Mouse (Mus musculus) forebrain, embryonic 13.5 days (tissue): ENCODE data around the gene Mdh1b. TPM values are rescaled to one million over a fixed set of nuclear protein-coding genes. Genes with fewer than 3 reads are reported as not detected.

Source experiments
- ATAC-seq: fragments of 200-750 bp; cut with Nextera tagmentation; 2 replicates; pipeline ENCODE4 v1.8.0; 2017
- H3K27ac ChIP-seq: fragments of 300-500 bp; sonication (generic); 2 replicates; pipeline ENCODE4 v1.5.1; 2015; ENCODE audit warnings: inconsistent platforms, mild to moderate bottlenecking, moderate library complexity
- H3K27me3 ChIP-seq: fragments of 300-500 bp; sonication (generic); 2 replicates; pipeline ENCODE4 v1.6.1; 2015; ENCODE audit warnings: mild to moderate bottlenecking, inconsistent platforms
- H3K36me3 ChIP-seq: fragments of 300-500 bp; sonication (generic); 2 replicates; pipeline ENCODE4 v1.6.1; 2015; ENCODE audit warnings: mild to moderate bottlenecking, inconsistent platforms; ENCODE audit not compliant: poor library complexity, severe bottlenecking
- H3K4me1 ChIP-seq: fragments of 300-500 bp; sonication (generic); 2 replicates; pipeline ENCODE4 v1.6.1; 2015; ENCODE audit warnings: inconsistent platforms
- H3K4me2 ChIP-seq: fragments of 300-500 bp; sonication (generic); 2 replicates; pipeline ENCODE4 v1.6.1; 2015; ENCODE audit warnings: inconsistent platforms, mild to moderate bottlenecking, moderate library complexity
- H3K4me3 ChIP-seq: fragments of 300-500 bp; sonication (generic); 2 replicates; pipeline ENCODE4 v1.5.1; 2015; ENCODE audit warnings: mild to moderate bottlenecking, inconsistent platforms
- H3K9ac ChIP-seq: fragments of 300-500 bp; sonication (generic); 2 replicates; pipeline ENCODE4 v1.6.1; 2015; ENCODE audit warnings: mild to moderate bottlenecking, inconsistent platforms
- H3K9me3 ChIP-seq: fragments of 300-500 bp; sonication (generic); replicated peaks from 2 replicates; pipeline ENCODE4 v1.6.1; 2016; ENCODE audit warnings: inconsistent platforms
- WGBS: fragments of 180-500 bp; shearing (Covaris S2); methylation state at CpG from one replicate; pipeline ENCODE4 v1.1.7; 2015; 5-methylcytosine and 5-hydroxymethylcytosine counted together
- polyA plus RNA-seq: library from polyadenylated mRNA; unstranded; fragments of >200 nt; fragmentation: Nextera tagmentation; extraction: Ambion mirVana; gene quantifications from 2 replicates; pipeline ENCODE4 v1.2.1, GENCODE M21; 2015

Mdh1b gene
- polyA plus RNA-seq, 1 experiment from 2014 or later: 0.22 TPM

DNA sequence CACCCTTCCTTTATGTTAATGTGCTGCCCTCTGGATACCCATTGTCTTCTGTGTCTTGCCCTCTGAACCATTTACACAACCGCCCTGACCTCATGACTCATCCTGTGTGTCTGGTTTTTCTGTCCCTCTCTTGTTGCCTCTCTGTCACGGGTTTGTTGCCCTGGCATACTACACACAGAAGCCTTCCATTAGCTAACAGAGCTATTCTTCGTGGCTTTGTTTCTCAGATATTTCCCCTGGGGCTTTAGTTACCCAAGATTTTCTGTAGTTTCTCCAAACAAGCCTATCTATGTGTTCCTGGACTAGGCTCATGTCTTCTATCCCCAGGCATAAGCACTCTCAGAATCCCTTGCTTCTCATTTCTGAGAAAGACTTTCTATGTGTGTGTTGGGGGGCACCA lies 21.2 kb downstream of the Mdh1b start:
- Histone ChIP-seq H3K27me3 (no peaks in the 10 kb centered on the region), H3K36me3 (no peaks in the 10 kb centered on the region), H3K4me2 (no peak overlapping the region), H3K9me3 (no peaks in the 10 kb centered on the region), H3K27ac (no peak overlapping the region), H3K4me3 (no peak overlapping the region), H3K4me1 (no peaks in the 10 kb centered on the region), H3K9ac (no peak overlapping the region)
- no peak for ATAC-seq
- WGBS: 85% methylated on average over 3 of the region's 3 CpGs

DNA sequence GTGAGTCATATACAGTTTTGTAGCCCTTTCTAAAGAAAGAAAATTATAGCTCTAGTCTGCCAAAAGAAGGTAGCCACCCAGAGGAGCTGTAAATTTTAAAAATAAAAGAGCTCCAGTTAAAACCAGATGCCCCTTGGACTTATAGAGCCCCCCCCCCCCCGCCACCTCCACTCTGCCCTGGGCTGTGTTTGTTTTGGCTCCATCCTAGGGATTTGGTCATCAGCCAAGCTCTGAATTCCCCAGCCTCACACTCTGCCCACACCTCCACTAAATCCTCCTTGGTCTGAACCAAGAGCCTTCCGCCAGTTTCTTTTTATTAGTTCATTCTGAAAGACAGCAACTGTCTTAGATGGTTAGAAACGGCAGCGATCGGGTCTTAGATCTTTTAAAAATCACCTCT lies 24.4 kb downstream of the Mdh1b start:
- no peak overlapping the region for H3K9ac ChIP-seq
- WGBS: 73% methylated on average over 5 of the region's 5 CpGs
- no peak for ATAC-seq

DNA sequence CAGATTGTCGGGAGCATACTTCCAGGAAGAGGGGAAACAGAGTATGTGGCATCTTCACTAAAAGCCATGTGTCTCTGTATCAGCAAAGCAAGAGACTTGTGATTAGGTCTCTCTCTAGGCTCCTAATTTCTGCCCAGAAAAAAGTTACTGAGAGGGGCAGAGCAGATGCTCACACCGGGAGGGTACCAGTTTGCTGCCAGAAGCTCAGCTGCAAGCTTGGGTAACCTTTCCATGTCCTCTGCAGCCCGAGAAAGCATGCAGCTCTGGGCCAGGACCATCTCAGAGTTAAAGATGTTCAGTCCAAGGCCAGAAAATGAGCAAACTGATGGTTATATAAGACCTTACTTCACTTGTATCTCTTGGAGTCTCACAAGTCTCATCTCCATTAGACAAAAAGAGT lies 33.3 kb downstream of the Mdh1b start:
- H3K27ac ChIP-seq: no peak overlapping the region
- WGBS: 91% methylated on average over 3 of the region's 3 CpGs
- no peak overlapping the region for H3K4me3 ChIP-seq
- no peaks in the 10 kb centered on the region for H3K36me3 ChIP-seq
- ATAC-seq: no peak
- no peaks in the 10 kb centered on the region for H3K4me1 ChIP-seq
- H3K9me3 ChIP-seq: no peaks in the 10 kb centered on the region
- no peak overlapping the region for H3K9ac ChIP-seq
- H3K27me3 ChIP-seq: no peaks in the 10 kb centered on the region
- no peak overlapping the region for H3K4me2 ChIP-seq

More for the DNA sequence above, 24.4 kb downstream of the Mdh1b start:
- no peaks in the 10 kb centered on the region for H3K27me3 ChIP-seq
- no peaks in the 10 kb centered on the region for H3K36me3 ChIP-seq
- no peak overlapping the region for H3K4me3 ChIP-seq
- H3K4me1 ChIP-seq: no peaks in the 10 kb centered on the region
- H3K27ac ChIP-seq: no peak overlapping the region
- H3K4me2 ChIP-seq: no peak overlapping the region
- no peaks in the 10 kb centered on the region for H3K9me3 ChIP-seq

DNA sequence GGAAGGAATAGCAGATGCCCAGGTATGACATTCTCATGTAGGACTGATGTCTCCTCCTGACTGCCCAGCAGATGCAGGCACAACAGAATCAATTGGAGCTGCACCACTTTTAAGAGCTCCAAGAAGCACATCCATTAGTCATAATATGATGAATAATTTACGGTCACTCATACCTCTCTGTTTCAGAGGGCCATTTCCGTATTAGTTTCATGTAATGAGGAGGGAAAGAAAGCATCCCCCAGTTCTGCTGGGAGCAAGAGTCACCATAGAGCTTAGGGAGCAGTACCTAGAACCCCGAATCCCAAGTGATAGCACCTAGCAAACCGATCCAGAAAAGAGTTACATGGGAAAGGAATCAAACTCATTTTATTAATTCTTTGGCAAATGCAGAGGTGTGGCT lies 43.3 kb downstream of the Mdh1b start, which contains the start of gene Dytn:
Dytn (minus strand) TSS at position 101 of the 400 bp plus-strand sequence.
- no peak within 1 kb of the TSS for H3K27ac ChIP-seq
- 90% methylated on average over 4 of the region's 4 CpGs for WGBS
- H3K9me3 ChIP-seq: no peaks in the 10 kb centered on the region
- no peak within 1 kb of the TSS for H3K4me2 ChIP-seq
- H3K27me3 ChIP-seq: no peaks in the 10 kb centered on the region
- no peaks in the 10 kb centered on the region for H3K4me1 ChIP-seq
- ATAC-seq: no peak
- H3K4me3 ChIP-seq: no peak within 1 kb of the TSS
- H3K36me3 ChIP-seq: no peaks in the 10 kb centered on the region
- H3K9ac ChIP-seq: no peak within 1 kb of the TSS

DNA sequence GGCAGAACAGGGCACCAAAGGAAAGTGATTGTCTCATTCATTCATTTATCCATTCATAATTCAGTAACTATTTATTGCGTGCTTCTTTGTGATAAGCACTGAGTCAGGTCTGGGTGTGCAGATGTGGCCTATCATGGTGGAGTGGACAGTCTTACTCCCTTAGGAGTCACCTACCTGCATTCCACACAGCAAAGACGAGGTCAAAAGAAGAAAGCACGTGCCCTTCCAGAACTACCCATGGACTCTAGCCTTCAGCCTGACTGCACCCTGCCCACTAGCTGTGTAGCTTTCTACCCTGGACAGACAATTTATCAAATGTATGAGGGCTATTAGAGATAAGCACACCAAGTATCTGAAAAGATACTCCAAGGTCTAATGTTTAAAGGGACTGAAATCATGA lies 54.1 kb downstream of the Mdh1b start:
- H3K27me3 ChIP-seq: no peaks in the 10 kb centered on the region
- no peak overlapping the region for H3K4me2 ChIP-seq
- H3K36me3 ChIP-seq: no peaks in the 10 kb centered on the region
- no peak overlapping the region for H3K4me3 ChIP-seq
- no peaks in the 10 kb centered on the region for H3K4me1 ChIP-seq
- ATAC-seq: no peak
- H3K9me3 ChIP-seq: no peaks in the 10 kb centered on the region
- H3K9ac ChIP-seq: no peak overlapping the region
- 87% methylated on average over 3 of the region's 3 CpGs for WGBS
- H3K27ac ChIP-seq: no peak overlapping the region

DNA sequence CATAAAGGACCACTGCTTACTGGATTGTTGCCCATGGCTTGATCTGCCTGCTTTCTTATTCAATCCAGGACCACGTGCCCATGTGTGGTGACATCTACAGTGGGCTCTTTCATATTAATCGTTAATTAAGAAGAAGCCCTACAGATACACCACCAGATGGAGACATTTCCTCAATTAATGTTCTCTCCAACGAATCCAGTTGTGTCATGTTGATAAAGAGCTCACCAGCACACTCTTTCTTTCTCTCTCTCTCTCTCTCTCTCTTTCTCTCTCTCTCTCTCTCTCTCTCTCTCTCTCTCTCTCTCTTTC lies 61.3 kb downstream of the Mdh1b start:
- no peaks in the 10 kb centered on the region for H3K36me3 ChIP-seq
- H3K4me2 ChIP-seq: peak overlapping the region; percentile 50
- no peak overlapping the region for H3K27ac ChIP-seq
- ATAC-seq: peak; percentile 91
- 0 out of 2 replicates have a peak overlapping the region, but pooled peaks have one; percentile 1 for H3K4me3 ChIP-seq
- no peaks in the 10 kb centered on the region for H3K9me3 ChIP-seq
- H3K4me1 ChIP-seq: peaks cover 18% of the 10 kb centered on the region
- WGBS: 0% methylated on average over 3 of the region's 3 CpGs
- no peaks in the 10 kb centered on the region for H3K27me3 ChIP-seq
- peak overlapping the region; percentile 2; the same call in 1 of the 2 replicates for H3K9ac ChIP-seq

DNA sequence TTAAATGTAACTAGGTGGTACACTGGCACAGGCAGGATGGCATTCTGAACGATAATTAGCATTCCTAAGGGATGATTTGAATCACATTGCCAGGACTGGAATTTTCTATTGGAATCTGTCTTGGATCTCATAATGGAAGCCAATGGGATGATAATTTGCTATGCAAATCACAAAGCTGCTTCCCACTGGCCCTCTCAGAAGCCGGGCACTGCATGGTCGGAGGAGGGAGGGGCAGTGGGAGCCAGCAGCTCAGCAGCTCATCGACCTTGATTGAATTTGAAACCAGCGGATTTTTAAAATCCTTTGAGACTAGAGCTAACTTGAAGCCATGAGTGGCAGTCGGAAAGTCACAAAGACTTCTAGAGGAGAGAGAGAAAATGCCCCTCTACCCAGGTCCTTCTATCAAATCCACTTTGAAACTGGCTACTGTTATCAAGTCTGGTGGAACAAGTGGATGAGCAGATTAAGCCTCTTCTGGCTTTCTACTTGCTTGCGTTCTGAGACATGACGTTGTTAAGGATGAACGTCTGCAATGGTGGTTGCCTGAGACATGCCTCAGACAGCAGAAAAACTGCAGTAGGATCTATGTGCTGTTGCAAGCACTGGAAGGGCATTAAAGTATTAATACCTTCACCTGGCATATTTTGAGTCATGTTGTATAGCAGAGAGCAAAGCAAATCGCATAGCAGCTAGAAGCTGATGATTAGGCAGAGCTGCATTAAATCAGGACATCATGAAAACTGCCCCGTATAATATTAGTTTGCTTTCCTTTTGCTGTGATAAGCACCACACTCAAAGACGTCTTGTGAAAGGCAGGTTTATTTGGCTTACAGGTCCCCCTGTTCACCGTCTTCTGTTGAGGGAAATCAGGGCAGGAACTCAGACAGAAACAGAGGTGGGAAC lies 61.9 kb downstream of the Mdh1b start:
- H3K36me3 ChIP-seq: no peaks in the 10 kb centered on the region
- peaks cover 18% of the 10 kb centered on the region for H3K4me1 ChIP-seq
- H3K9me3 ChIP-seq: no peaks in the 10 kb centered on the region
- peak overlapping the region; percentile 2; the same call in 1 of the 2 replicates for H3K9ac ChIP-seq
- 0 out of 2 replicates have a peak overlapping the region, but pooled peaks have one; percentile 1 for H3K4me3 ChIP-seq
- WGBS: 13% methylated on average over 13 of the region's 13 CpGs
- no peak overlapping the region; the same call in 1 of the 2 replicates for H3K27ac ChIP-seq
- H3K4me2 ChIP-seq: peak overlapping the region; percentile 50
- no peaks in the 10 kb centered on the region for H3K27me3 ChIP-seq
- peak; percentile 61 for ATAC-seq

DNA sequence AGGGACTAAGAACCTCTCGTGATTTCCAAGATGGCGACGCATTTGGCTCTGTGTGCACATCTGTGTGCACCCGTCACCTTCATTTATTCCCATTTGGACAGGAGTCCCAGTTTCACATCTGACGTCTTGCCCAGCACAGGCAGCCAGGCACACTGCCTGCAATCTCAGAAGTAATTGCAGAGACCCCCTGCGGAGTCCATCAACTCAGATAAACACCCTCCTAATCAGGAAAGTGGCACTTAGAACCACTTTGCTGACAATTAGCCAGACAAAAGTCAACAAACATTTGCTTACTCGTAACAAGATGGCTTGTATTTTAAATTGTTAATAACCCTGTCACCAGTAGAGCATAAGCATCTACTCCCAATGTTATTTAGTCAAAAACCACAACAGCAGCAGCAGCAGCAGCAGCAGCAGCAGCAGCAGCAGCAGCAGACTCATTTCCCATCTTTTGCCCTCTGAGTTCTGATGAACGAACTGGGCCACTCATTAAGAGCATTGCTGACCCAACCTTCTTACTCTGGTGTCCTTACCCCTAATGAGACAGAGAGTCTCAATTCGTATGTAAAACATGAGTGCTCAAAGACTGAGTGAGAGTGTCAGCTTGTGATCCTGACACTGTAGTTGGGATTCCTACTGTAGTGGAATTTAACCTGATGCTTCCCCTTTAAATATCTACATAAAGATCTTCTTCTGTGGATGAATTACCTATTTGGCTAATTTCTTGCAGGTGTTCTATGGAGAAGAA lies 62.7 kb downstream of the Mdh1b start:
- peak; percentile 42; the same call in 1 of the 2 replicates for ATAC-seq
- WGBS: 29% methylated on average over 9 of the region's 9 CpGs
- Histone ChIP-seq H3K9me3 (no peaks in the 10 kb centered on the region), H3K9ac (no peak overlapping the region), H3K4me2 (peak overlapping the region; percentile 50), H3K27me3 (no peaks in the 10 kb centered on the region), H3K27ac (no peak overlapping the region; the same call in 1 of the 2 replicates), H3K4me1 (peaks cover 18% of the 10 kb centered on the region), H3K36me3 (no peaks in the 10 kb centered on the region), H3K4me3 (no peak overlapping the region)

DNA sequence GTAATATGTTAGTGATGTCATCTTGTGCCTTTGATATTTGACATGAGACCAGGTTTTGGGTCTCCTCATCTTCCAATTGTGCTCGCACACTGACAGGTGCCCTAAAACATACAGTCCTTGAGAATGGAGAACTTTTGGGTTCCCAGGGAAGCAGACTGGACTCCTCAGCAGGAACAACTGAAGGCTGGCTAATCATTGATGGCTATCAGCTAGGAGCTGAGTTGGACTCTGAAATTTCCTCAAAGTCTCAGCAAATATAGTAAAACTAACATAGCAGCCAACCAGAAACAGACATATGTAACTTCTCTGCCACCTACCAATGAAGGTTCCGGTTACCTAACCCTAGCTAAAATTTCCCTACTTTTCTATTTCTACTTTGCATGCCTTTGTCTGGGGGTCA lies 64.0 kb downstream of the Mdh1b start:
- no peak overlapping the region for H3K27ac ChIP-seq
- H3K4me2 ChIP-seq: no peak overlapping the region
- 91% methylated on average over 2 of the region's 2 CpGs for WGBS
- H3K4me3 ChIP-seq: no peak overlapping the region
- H3K27me3 ChIP-seq: no peaks in the 10 kb centered on the region
- H3K9me3 ChIP-seq: no peaks in the 10 kb centered on the region
- ATAC-seq: no peak
- no peak overlapping the region for H3K9ac ChIP-seq
- peaks cover 18% of the 10 kb centered on the region for H3K4me1 ChIP-seq
- no peaks in the 10 kb centered on the region for H3K36me3 ChIP-seq

DNA sequence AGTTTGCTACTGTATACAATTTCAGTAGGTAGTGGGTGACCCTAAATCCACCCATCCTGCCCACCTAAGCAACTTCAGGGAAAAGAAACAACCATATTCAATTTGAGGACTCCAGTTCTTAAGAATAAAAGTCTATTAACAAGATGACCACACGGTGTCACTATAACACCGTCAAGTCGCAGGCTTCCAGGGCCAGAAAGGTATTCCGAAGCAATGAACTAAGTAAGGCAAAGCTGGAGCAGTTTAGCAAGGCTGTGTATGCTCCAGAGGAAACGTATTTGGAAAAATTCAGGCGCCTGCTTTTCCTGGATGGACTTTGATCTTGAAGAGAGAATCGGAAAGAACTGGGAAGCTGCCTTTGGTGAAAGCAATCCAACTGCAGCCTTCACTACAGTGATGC lies 70.5 kb downstream of the Mdh1b start:
- H3K9me3 ChIP-seq: no peaks in the 10 kb centered on the region
- peak; percentile 70; the same call in 1 of the 2 replicates for ATAC-seq
- H3K4me3 ChIP-seq: no peak overlapping the region
- no peak overlapping the region for H3K27ac ChIP-seq
- no peaks in the 10 kb centered on the region for H3K36me3 ChIP-seq
- no peaks in the 10 kb centered on the region for H3K4me1 ChIP-seq
- H3K4me2 ChIP-seq: no peak overlapping the region
- WGBS: 3% methylated on average over 7 of the region's 7 CpGs
- H3K27me3 ChIP-seq: 0 out of 2 replicates have a peak, but pooled peaks cover 5% of the 10 kb centered on the region
- H3K9ac ChIP-seq: no peak overlapping the region

DNA sequence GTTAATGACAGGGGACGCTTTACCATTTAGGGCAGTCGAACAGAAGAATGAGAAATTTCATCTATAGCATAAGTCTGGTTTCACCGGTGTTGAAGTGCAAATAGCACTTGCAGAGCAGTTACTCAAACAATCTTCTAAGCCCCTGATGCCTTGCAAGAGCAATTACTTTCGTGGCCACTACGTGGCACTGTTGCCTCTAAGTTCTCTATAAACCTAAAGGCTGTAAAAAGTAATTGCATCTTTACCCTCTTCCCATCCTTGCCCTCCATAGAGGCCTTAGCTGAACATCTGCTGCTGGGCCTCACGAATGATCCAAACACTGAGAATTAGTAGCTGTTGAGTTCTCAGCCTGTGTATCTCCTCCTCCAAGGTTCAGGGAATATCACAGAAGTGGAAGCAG lies 72.1 kb downstream of the Mdh1b start:
- ATAC-seq: peak; percentile 45; the same call in 1 of the 2 replicates
- H3K9me3 ChIP-seq: no peaks in the 10 kb centered on the region
- no peak overlapping the region for H3K27ac ChIP-seq
- H3K4me3 ChIP-seq: no peak overlapping the region
- H3K36me3 ChIP-seq: no peaks in the 10 kb centered on the region
- 14% methylated on average over 6 of the region's 6 CpGs for WGBS
- no peak overlapping the region for H3K4me2 ChIP-seq
- 0 out of 2 replicates have a peak, but pooled peaks cover 5% of the 10 kb centered on the region for H3K27me3 ChIP-seq
- H3K9ac ChIP-seq: no peak overlapping the region
- H3K4me1 ChIP-seq: no peaks in the 10 kb centered on the region
